Mouse (Mus musculus): ENCODE measurements around the gene Sycn.

The Sycn gene

GRCm38 (mm10) chr7:28558486-28558885 is 17.8 kb downstream of the Sycn start:
- peak in 1 of 2 experiments; percentile 72 for DNase-seq (ENCODE audit: low spot score in 2 of 2)

- no peak for DNase-seq (ENCODE audit: low spot score in 2 of 2)
Measured at GRCm38 (mm10) chr7:28560856-28561255, 20.2 kb downstream of the Sycn start.

GRCm38 (mm10) chr7:28561967-28562366 is 21.3 kb downstream of the Sycn start:
- no peak for DNase-seq (ENCODE audit: low spot score in 2 of 2)

- DNase-seq (ENCODE audit: low spot score in 2 of 2), result no peak
Measured at GRCm38 (mm10) chr7:28562371-28562770, 21.7 kb downstream of the Sycn start.

- no peak for DNase-seq (ENCODE audit: low spot score in 2 of 2)
Measured at GRCm38 (mm10) chr7:28562951-28563350, 22.3 kb downstream of the Sycn start.

- DNase-seq (ENCODE audit: low spot score in 2 of 2), result no peak
Measured at GRCm38 (mm10) chr7:28565407-28565806, 24.7 kb downstream of the Sycn start.

GRCm38 (mm10) chr7:28567539-28567938 is 26.9 kb downstream of the Sycn start:
- DNase-seq (ENCODE audit: low spot score in 2 of 2), result no peak

- DNase-seq (ENCODE audit: low spot score in 2 of 2), result peak; percentile 52 to 68
Measured at GRCm38 (mm10) chr7:28568253-28568652, 27.6 kb downstream of the Sycn start.

- DNase-seq (ENCODE audit: low spot score in 2 of 2), result peak; percentile 93 to 94
Measured at GRCm38 (mm10) chr7:28570291-28570981, 29.8 kb downstream of the Sycn start.

- no peak for DNase-seq (ENCODE audit: low spot score in 2 of 2)
Measured at GRCm38 (mm10) chr7:28570982-28571682, 30.4 kb downstream of the Sycn start.

- no peak for DNase-seq (ENCODE audit: low spot score in 2 of 2)
Measured at GRCm38 (mm10) chr7:28572689-28573088, 32.0 kb downstream of the Sycn start.

- no peak for DNase-seq (ENCODE audit: low spot score in 2 of 2)
Measured at GRCm38 (mm10) chr7:28573236-28573635, 32.6 kb downstream of the Sycn start.

GRCm38 (mm10) chr7:28575597-28575996 is 34.9 kb downstream of the Sycn start:
- no peak for DNase-seq (ENCODE audit: low spot score in 2 of 2)

- DNase-seq (ENCODE audit: low spot score in 2 of 2), result peak; percentile 83 to 85
Measured at GRCm38 (mm10) chr7:28576271-28576914, 35.7 kb downstream of the Sycn start.

- DNase-seq (ENCODE audit: low spot score in 2 of 2), result peak; percentile 84 to 85
Measured at GRCm38 (mm10) chr7:28577826-28578542, 37.3 kb downstream of the Sycn start.

GRCm38 (mm10) chr7:28578543-28579053 is 37.9 kb downstream of the Sycn start:
- DNase-seq (ENCODE audit: low spot score in 2 of 2), result no peak

GRCm38 (mm10) chr7:28579826-28580225 is 39.1 kb downstream of the Sycn start:
- DNase-seq (ENCODE audit: low spot score in 2 of 2), result no peak

- no peak for DNase-seq (ENCODE audit: low spot score in 2 of 2)
Measured at GRCm38 (mm10) chr7:28581721-28582120, 41.0 kb downstream of the Sycn start.

- DNase-seq (ENCODE audit: low spot score in 2 of 2), result no peak
Measured at GRCm38 (mm10) chr7:28582841-28583240, 42.2 kb downstream of the Sycn start.

- no peak for DNase-seq (ENCODE audit: low spot score in 2 of 2)
Measured at GRCm38 (mm10) chr7:28583570-28584344, 43.1 kb downstream of the Sycn start.

GRCm38 (mm10) chr7:28584468-28584867 is 43.8 kb downstream of the Sycn start:
- no peak for DNase-seq (ENCODE audit: low spot score in 2 of 2)
